Mouse (Mus musculus) layer of hippocampus, postnatal 14 days (tissue): Measurements from ENCODE around the gene Tbc1d22a. TPM values are rescaled to one million over a fixed set of nuclear protein-coding genes. Genes with fewer than 3 reads are reported as not detected.
A peak's percentile ranks its signal among the peaks of the same experiment; 100 is the strongest.
"Not testable (repeated sequence)": the region's sequence is repeated elsewhere in the genome, so short reads cannot be mapped to it uniquely, and the experiment has no call there.

ENCODE experiments used
- DNase-seq, 2 experiments: peaks; one replicate each; pipeline ENCODE4 v3.0.0; 2021 to 2022; ENCODE audit warnings: low spot score in 2 of 2, mixed read lengths in 1 of 2
- total RNA-seq, 2 experiments: library from RNA; stranded (reverse); gene quantifications; 2 replicates each; pipeline ENCODE4 v1.2.3; 2021

Tbc1d22a gene
- total RNA-seq, 2 experiments from 2014 or later = 29.8 to 30.1 TPM

- no peak for DNase-seq
Observed at GRCm38 (mm10) chr15:86178594-86178993, 35.7 kb upstream of the Tbc1d22a start.

- DNase-seq = no peak
Observed at GRCm38 (mm10) chr15:86180427-86180826, 33.8 kb upstream of the Tbc1d22a start.

- not testable (repeated sequence) for DNase-seq
Observed at GRCm38 (mm10) chr15:86181321-86181720, 32.9 kb upstream of the Tbc1d22a start.

- DNase-seq = no peak
Observed at GRCm38 (mm10) chr15:86181941-86182439, 32.3 kb upstream of the Tbc1d22a start.

GRCm38 (mm10) chr15:86182646-86183045 is 31.6 kb upstream of the Tbc1d22a start:
- peak in 1 of 2 experiments; percentile 46 for DNase-seq

GRCm38 (mm10) chr15:86183484-86183883 is 30.8 kb upstream of the Tbc1d22a start:
- DNase-seq = no peak

GRCm38 (mm10) chr15:86184071-86184470 is 30.2 kb upstream of the Tbc1d22a start:
- DNase-seq = no peak

- no peak for DNase-seq
Observed at GRCm38 (mm10) chr15:86184851-86185688, 29.2 kb upstream of the Tbc1d22a start.

GRCm38 (mm10) chr15:86185689-86186569 is 28.3 kb upstream of the Tbc1d22a start, which contains the start of gene Cerk:
TSS of gene Cerk (minus strand) at chr15:86186141.
- DNase-seq = peak; percentile 77 to 82

GRCm38 (mm10) chr15:86186686-86187085 is 27.6 kb upstream of the Tbc1d22a start:
- no peak for DNase-seq

- DNase-seq = peak in 1 of 2 experiments; percentile 65
Observed at GRCm38 (mm10) chr15:86188186-86188585, 26.1 kb upstream of the Tbc1d22a start.

- DNase-seq = peak in 1 of 2 experiments; percentile 62
Observed at GRCm38 (mm10) chr15:86188746-86189470, 25.4 kb upstream of the Tbc1d22a start.

GRCm38 (mm10) chr15:86190387-86190786 is 23.9 kb upstream of the Tbc1d22a start:
- no peak for DNase-seq

GRCm38 (mm10) chr15:86191505-86191904 is 22.8 kb upstream of the Tbc1d22a start:
- no peak for DNase-seq

GRCm38 (mm10) chr15:86191933-86192332 is 22.3 kb upstream of the Tbc1d22a start:
- DNase-seq = no peak

GRCm38 (mm10) chr15:86194676-86195453 is 19.4 kb upstream of the Tbc1d22a start:
- not testable (repeated sequence) for DNase-seq

GRCm38 (mm10) chr15:86199052-86199451 is 15.2 kb upstream of the Tbc1d22a start:
- no peak for DNase-seq

GRCm38 (mm10) chr15:86199482-86199881 is 14.8 kb upstream of the Tbc1d22a start:
- no peak for DNase-seq

- DNase-seq = no peak
Observed at GRCm38 (mm10) chr15:86200169-86200568, 14.1 kb upstream of the Tbc1d22a start.

- no peak for DNase-seq
Observed at GRCm38 (mm10) chr15:86201095-86201494, 13.2 kb upstream of the Tbc1d22a start.
